26 mouse cellular contexts compared by ENCODE assay signal in the genomic region with DNA sequence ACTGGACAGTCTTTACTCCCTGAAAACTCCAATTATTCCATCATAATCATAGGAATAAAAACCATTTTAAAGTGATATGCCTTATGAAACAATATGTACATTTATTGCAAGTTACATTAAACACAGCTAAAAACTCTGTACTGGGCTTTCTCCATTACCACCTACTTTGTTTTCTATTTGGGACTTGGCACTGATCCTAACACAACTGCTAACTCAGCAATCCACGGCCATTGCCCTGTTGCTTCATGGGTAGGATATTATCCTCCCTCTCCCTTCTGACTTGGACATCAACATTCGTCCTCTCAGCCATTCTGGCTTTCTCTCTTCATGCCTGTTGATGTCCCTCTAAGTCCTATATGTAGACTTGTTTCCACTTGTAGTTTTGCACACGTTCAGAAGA. TPM values are rescaled to one million over a fixed set of nuclear protein-coding genes. Genes with fewer than 3 reads are reported as not detected.
A peak's percentile ranks its signal among the peaks of the same experiment; 100 is the strongest.
DNase-seq lines count a peak whose midpoint lies in the region; ATAC-seq and TF ChIP-seq lines count a peak whose summit lies in the region.
"Had no signal": no experiment of that assay in that cellular context is flagged by ENCODE, and none has a peak within 500 bp of the region (broad histone marks: within the 10 kb centered on the region; RNA-seq: fewer than 3 reads in every experiment).

No protein-coding gene starts in this region.

- H3K27me3 ChIP-seq in liver, adult 2 months (ENCODE audit: control insufficient read depth, insufficient read depth, low read length) = no peaks in the 10 kb centered on the region
- H3K27me3 ChIP-seq in liver, embryonic 12.5 days (replicated peaks) = no peaks in the 10 kb centered on the region
- H3K27me3 ChIP-seq in lung, embryonic 14.5 days (ENCODE audit: insufficient read depth, low read length) = no peaks in the 10 kb centered on the region
- H3K27me3 ChIP-seq in CH12.LX (replicated peaks) = no peaks in the 10 kb centered on the region
- H3K27me3 ChIP-seq: embryonic facial prominence, embryonic 12.5 days; forebrain, embryonic 13.5 days; forebrain, embryonic 15.5 days had no signal

- in situ Hi-C loops in CH12.LX (cut with MboI; ENCODE audit: low pct_ligation_motif_present, low pct_unique_long_range_greater_than_20kb, low sequenced_read_pairs) = loop anchor here (25.0 kb wide), 1 partner anchor 461 kb away; a partner anchor contains a TSS
- in situ Hi-C loops in ES-E14 (cut with MboI; ENCODE audit: low sequenced_read_pairs in 2 of 2, unreplicated experiment in 2 of 2) = loop anchor here in 1 of 2 experiments (25.0 kb wide), 1 partner anchor 486 kb away; no protein-coding TSS in a partner anchor

- TF ChIP-seq EP300 in CH12.LX (IDR thresholded peaks at IDR 0.05; ENCODE audit: low read length) = no peak

- no peak for TF ChIP-seq RAD21 in CH12.LX (IDR thresholded peaks at IDR 0.05; ENCODE audit: low read depth, low read length)

- TF ChIP-seq POLR2A in liver, adult 2 months (IDR thresholded peaks at IDR 0.05; ENCODE audit: extremely low read depth, insufficient read depth, low read length) = no peak
- no peak for TF ChIP-seq POLR2A in CH12.LX (IDR thresholded peaks at IDR 0.05; ENCODE audit: low read depth, low read length)

- no peaks in the 10 kb centered on the region for H3K79me2 ChIP-seq in liver, adult 2 months (ENCODE audit: control insufficient read depth, insufficient read depth, low read length)
- no peaks in the 10 kb centered on the region for H3K79me2 ChIP-seq in CH12.LX (replicated peaks; ENCODE audit: control insufficient read depth, extremely low read depth, insufficient read depth, poor library complexity, severe bottlenecking)

- peaks cover 21% of the 10 kb centered on the region for H3K4me1 ChIP-seq in liver, adult 2 months (ENCODE audit: control insufficient read depth, insufficient read depth, low read length)
- no peaks in the 10 kb centered on the region for H3K4me1 ChIP-seq in liver, embryonic 12.5 days
- no peaks in the 10 kb centered on the region for H3K4me1 ChIP-seq in lung, embryonic 14.5 days (ENCODE audit: insufficient read depth)
- H3K4me1 ChIP-seq in CH12.LX (ENCODE audit: control insufficient read depth in 1 of 2, insufficient read depth in 2 of 2) = no peaks in the 10 kb centered on the region
- H3K4me1 ChIP-seq in ES-E14 (ENCODE audit: control insufficient read depth in 2 of 2, insufficient read depth in 2 of 2, low read length in 2 of 2, poor library complexity in 1 of 2) = no peaks in the 10 kb centered on the region
- H3K4me1 ChIP-seq: embryonic facial prominence, embryonic 10.5 days; embryonic facial prominence, embryonic 12.5 days; forebrain, embryonic 13.5 days; forebrain, embryonic 15.5 days had no signal

- no peak overlapping the region for H3K4me2 ChIP-seq in liver, embryonic 12.5 days
- no peak overlapping the region for H3K4me2 ChIP-seq in lung, embryonic 14.5 days
- H3K4me2 ChIP-seq in CH12.LX (ENCODE audit: insufficient read depth, low read depth, poor library complexity, severe bottlenecking) = no peak overlapping the region
- H3K4me2 ChIP-seq: embryonic facial prominence, embryonic 12.5 days; forebrain, embryonic 13.5 days; forebrain, embryonic 15.5 days had no signal

- H3K9ac ChIP-seq in liver, adult 2 months (ENCODE audit: low read depth, low read length) = no peak overlapping the region
- no peak overlapping the region for H3K9ac ChIP-seq in liver, embryonic 12.5 days
- no peak overlapping the region for H3K9ac ChIP-seq in lung, embryonic 14.5 days
- no peak overlapping the region for H3K9ac ChIP-seq in CH12.LX (ENCODE audit: insufficient read depth, low read depth)
- H3K9ac ChIP-seq in ES-E14 (ENCODE audit: insufficient read depth, low read depth, low read length, poor library complexity, severe bottlenecking) = no peak overlapping the region
- H3K9ac ChIP-seq: embryonic facial prominence, embryonic 12.5 days; forebrain, embryonic 13.5 days; forebrain, embryonic 15.5 days; forebrain, postnatal 0 days had no signal

- ATAC-seq in liver, embryonic 12.5 days = no peak
- no peak for ATAC-seq in lung, embryonic 14.5 days (ENCODE audit: insufficient read depth)
- ATAC-seq: forebrain, embryonic 13.5 days; forebrain, embryonic 15.5 days; forebrain, postnatal 0 days had no signal

- DNase-seq in liver, adult 2 months (ENCODE audit: extremely low read depth, low read depth, low spot score) = peak; percentile 89
- peak; percentile 51 for DNase-seq in lung, embryonic 14.5 days
- DNase-seq in lung, postnatal 25 days (ENCODE audit: low spot score) = no peak
- DNase-seq in CH12.LX (ENCODE audit: extremely low read depth) (no peak), ES-E14 (ENCODE audit: low read depth, low spot score) (no peak)
- no peak for DNase-seq in ovary, postnatal 36 days (ENCODE audit: low spot score)
- DNase-seq: adrenal gland, adult 2 months; adrenal gland, postnatal 10 days; adrenal gland, postnatal 25 days; cerebellum, adult 11 months; cerebellum, adult 18-20 months; cerebellum, adult 8-10 months; cerebellum, adult 9-11 months; cerebellum, postnatal 25 days; forebrain, postnatal 0 days had no signal

- no peak overlapping the region for H3K4me3 ChIP-seq in liver, adult 2 months (ENCODE audit: insufficient read depth, low read depth, low read length)
- H3K4me3 ChIP-seq in liver, embryonic 12.5 days = no peak overlapping the region
- no peak overlapping the region for H3K4me3 ChIP-seq in lung, embryonic 14.5 days (ENCODE audit: low read depth, low read length)
- H3K4me3 ChIP-seq in CH12.LX (replicated peaks in 1 of 3; ENCODE audit: low read depth in 2 of 3, low read length in 2 of 3, poor library complexity in 1 of 3) = no peak overlapping the region
- no peak overlapping the region for H3K4me3 ChIP-seq in ES-E14 (ENCODE audit: insufficient read depth in 1 of 2, low read depth in 1 of 2, low read length in 2 of 2, poor library complexity in 1 of 2, severe bottlenecking in 1 of 2)
- H3K4me3 ChIP-seq: embryonic facial prominence, embryonic 10.5 days; embryonic facial prominence, embryonic 12.5 days; forebrain, embryonic 13.5 days; forebrain, embryonic 15.5 days had no signal

- 11% methylated on average over 3 of the region's 3 CpGs for WGBS in liver, adult 2 months
- WGBS in liver, embryonic 12.5 days (ENCODE audit: insufficient replicate concordance) = 54% methylated on average over 3 of the region's 3 CpGs
- WGBS in lung, embryonic 14.5 days = 54% methylated on average over 3 of the region's 3 CpGs

- dilution Hi-C loops in CH12.LX (cut with MboI; ENCODE audit: extremely low pct_ligation_motif_present, extremely low pct_unique_long_range_greater_than_20kb, low sequenced_read_pairs) = no loop called here

- H3K9me3 ChIP-seq in liver, embryonic 12.5 days (replicated peaks) = no peaks in the 10 kb centered on the region
- H3K9me3 ChIP-seq in lung, embryonic 14.5 days (ENCODE audit: low read depth, low read length) = no peaks in the 10 kb centered on the region
- no peaks in the 10 kb centered on the region for H3K9me3 ChIP-seq in CH12.LX (replicated peaks; ENCODE audit: low read length)
- no peaks in the 10 kb centered on the region for H3K9me3 ChIP-seq in ES-E14 (ENCODE audit: control insufficient read depth, insufficient read depth, low read depth, low read length)
- H3K9me3 ChIP-seq: embryonic facial prominence, embryonic 10.5 days; embryonic facial prominence, embryonic 12.5 days; forebrain, embryonic 13.5 days; forebrain, embryonic 15.5 days had no signal

- no peak for TF ChIP-seq CTCF in liver, adult 2 months (IDR thresholded peaks at IDR 0.05; ENCODE audit: low read depth, low read length)
- TF ChIP-seq CTCF in lung, embryonic 14.5 days (IDR thresholded peaks at IDR 0.05; ENCODE audit: low read depth) = no peak
- no peak for TF ChIP-seq CTCF in CH12.LX (conservative IDR thresholded peaks at IDR 0.05 in 1 of 2, IDR thresholded peaks at IDR 0.05 in 1 of 2; ENCODE audit: low read depth in 2 of 2, low read length in 2 of 2)

- peak overlapping the region; percentile 44; the same call in 1 of the 2 replicates for H3K27ac ChIP-seq in liver, adult 2 months (replicated peaks; ENCODE audit: insufficient read depth, low read depth, low read length)
- H3K27ac ChIP-seq in liver, embryonic 12.5 days = no peak overlapping the region
- no peak overlapping the region for H3K27ac ChIP-seq in lung, embryonic 14.5 days (ENCODE audit: low read depth)
- H3K27ac ChIP-seq in CH12.LX (ENCODE audit: insufficient read depth, low read depth) (no peak overlapping the region), ES-E14 (ENCODE audit: insufficient read depth, low read depth, low read length, poor library complexity, severe bottlenecking) (no peak overlapping the region)
- H3K27ac ChIP-seq: embryonic facial prominence, embryonic 10.5 days; embryonic facial prominence, embryonic 12.5 days; forebrain, embryonic 13.5 days; forebrain, embryonic 15.5 days had no signal

- H3K36me3 ChIP-seq in liver, adult 2 months (ENCODE audit: control insufficient read depth, insufficient read depth, low read length) = peaks cover 17% of the 10 kb centered on the region
- H3K36me3 ChIP-seq in liver, embryonic 12.5 days = no peaks in the 10 kb centered on the region
- no peaks in the 10 kb centered on the region for H3K36me3 ChIP-seq in lung, embryonic 14.5 days (ENCODE audit: insufficient read depth)
- no peaks in the 10 kb centered on the region for H3K36me3 ChIP-seq in CH12.LX (replicated peaks in 1 of 2; ENCODE audit: control insufficient read depth in 1 of 2, insufficient read depth in 1 of 2, low read length in 1 of 2)
- no peaks in the 10 kb centered on the region for H3K36me3 ChIP-seq in ES-E14 (ENCODE audit: control insufficient read depth, insufficient read depth, low read length, poor library complexity, severe bottlenecking)
- H3K36me3 ChIP-seq: embryonic facial prominence, embryonic 10.5 days; embryonic facial prominence, embryonic 12.5 days; forebrain, embryonic 15.5 days had no signal

RNA-seq across cellular contexts. Expression of a gene that starts 12.6 kb away (rescaled TPM):
- 32.8 and 38.1 TPM in 2 replicates for total RNA-seq in liver, adult 2 months (2014; rRNA removed)
- 34.5 and 39.7 TPM in 2 replicates for polyA plus RNA-seq in liver, adult 2 months (2012; rRNA removed)
- polyA plus RNA-seq in liver, embryonic 12.5 days (2016; fragmentation: Nextera tagmentation; extraction: Ambion mirVana) = 0.72 and 0.79 TPM in 2 replicates
- not detected in 2 replicates for polyA plus RNA-seq in lung, embryonic 14.5 days (2014; fragmentation: Nextera tagmentation; extraction: Ambion mirVana)
- total RNA-seq in CH12.LX (2012; rRNA removed) = not detected in 2 replicates
- not detected in 2 replicates for total RNA-seq in CH12.LX (2014; rRNA removed)
- polyA plus RNA-seq in CH12.LX (2012; ENCODE audit: insufficient read length, low read depth) = not detected in 2 replicates
- not detected in 2 replicates for total RNA-seq in ES-E14 (2012; rRNA removed)
- total RNA-seq: MEL had no signal
- polyA plus RNA-seq: adrenal gland, adult 2 months; brain, embryonic 14.5 days; C2C12; cortical plate, adult 2 months; embryonic facial prominence, embryonic 10.5 days; embryonic facial prominence, embryonic 12.5 days; forebrain, embryonic 11.5 days; forebrain, embryonic 13.5 days; forebrain, embryonic 15.5 days; forebrain, postnatal 0 days had no signal

RNA-seq across cellular contexts. Expression of a gene that starts 19.8 kb away (rescaled TPM):
- total RNA-seq in liver, adult 2 months (2014; rRNA removed) = 175 and 208 TPM in 2 replicates
- polyA plus RNA-seq in liver, adult 2 months (2012; rRNA removed) = 144 and 189 TPM in 2 replicates
- 0.35 and 0.43 TPM in 2 replicates for polyA plus RNA-seq in liver, embryonic 12.5 days (2016; fragmentation: Nextera tagmentation; extraction: Ambion mirVana)
- 0.08 TPM in 1 of 2 replicates, not detected in the other for polyA plus RNA-seq in lung, embryonic 14.5 days (2014; fragmentation: Nextera tagmentation; extraction: Ambion mirVana)
- total RNA-seq in CH12.LX (2012; rRNA removed) (0.04 TPM in 1 of 2 replicates, not detected in the other), CH12.LX (2014; rRNA removed) (not detected in 2 replicates), ES-E14 (2012; rRNA removed) (not detected in 2 replicates)
- polyA plus RNA-seq in CH12.LX (2012; ENCODE audit: insufficient read length, low read depth) = not detected in 2 replicates
- total RNA-seq: adrenal gland, postnatal 25 days; forebrain, postnatal 0 days; MEL had no signal
- polyA plus RNA-seq: brain, embryonic 14.5 days; C2C12; cortical plate, adult 2 months; embryonic facial prominence, embryonic 10.5 days; embryonic facial prominence, embryonic 12.5 days; embryonic facial prominence, embryonic 14.5 days; forebrain, embryonic 11.5 days; forebrain, embryonic 13.5 days; forebrain, embryonic 15.5 days; forebrain, postnatal 0 days had no signal

RNA-seq across cellular contexts. Expression of a gene that starts 40.9 kb away (rescaled TPM):
- total RNA-seq in liver, adult 2 months (2014; rRNA removed) = 13.3 and 20.1 TPM in 2 replicates
- 12.9 and 14.5 TPM in 2 replicates for polyA plus RNA-seq in liver, adult 2 months (2012; rRNA removed)
- not detected in 2 replicates for polyA plus RNA-seq in liver, embryonic 12.5 days (2016; fragmentation: Nextera tagmentation; extraction: Ambion mirVana)
- not detected in 2 replicates for polyA plus RNA-seq in lung, embryonic 14.5 days (2014; fragmentation: Nextera tagmentation; extraction: Ambion mirVana)
- total RNA-seq in CH12.LX (2012; rRNA removed) (not detected in 2 replicates), CH12.LX (2014; rRNA removed) (not detected in 2 replicates), ES-E14 (2012; rRNA removed) (not detected in 2 replicates)
- not detected in 2 replicates for polyA plus RNA-seq in CH12.LX (2012; ENCODE audit: insufficient read length, low read depth)
- total RNA-seq: adrenal gland, postnatal 25 days; forebrain, postnatal 0 days; MEL had no signal
- polyA plus RNA-seq: adrenal gland, adult 2 months; brain, embryonic 14.5 days; C2C12; cortical plate, adult 2 months; embryonic facial prominence, embryonic 10.5 days; embryonic facial prominence, embryonic 12.5 days; embryonic facial prominence, embryonic 14.5 days; forebrain, embryonic 11.5 days; forebrain, embryonic 13.5 days; forebrain, embryonic 15.5 days; forebrain, postnatal 0 days had no signal

RNA-seq across cellular contexts. Expression of a gene that starts 56.9 kb away (rescaled TPM):
- not detected in 2 replicates for total RNA-seq in liver, adult 2 months (2014; rRNA removed)
- polyA plus RNA-seq in liver, adult 2 months (2012; rRNA removed) = not detected in 2 replicates
- polyA plus RNA-seq in liver, embryonic 12.5 days (2016; fragmentation: Nextera tagmentation; extraction: Ambion mirVana) = not detected in 2 replicates
- polyA plus RNA-seq in lung, embryonic 14.5 days (2014; fragmentation: Nextera tagmentation; extraction: Ambion mirVana) = 0.12 TPM in 1 of 2 replicates, not detected in the other
- total RNA-seq in CH12.LX (2012; rRNA removed) = not detected in 2 replicates
- not detected in 2 replicates for total RNA-seq in CH12.LX (2014; rRNA removed)
- 0.11 TPM in 1 of 2 replicates, not detected in the other for polyA plus RNA-seq in CH12.LX (2012; ENCODE audit: insufficient read length, low read depth)
- 0.21 and 0.40 TPM in 2 replicates for total RNA-seq in ES-E14 (2012; rRNA removed)
- total RNA-seq: adrenal gland, postnatal 10 days; forebrain, postnatal 0 days; MEL had no signal
- polyA plus RNA-seq: adrenal gland, adult 2 months; brain, embryonic 14.5 days; forebrain, embryonic 11.5 days; forebrain, postnatal 0 days had no signal

Comparison
In these comparisons a context has a peak if more than half of its experiments do, and no peak if none do; other contexts are left out.
1. DNase-seq: peak in liver, adult 2 months (single experiment) and lung, embryonic 14.5 days (single experiment); none in lung, postnatal 25 days (single experiment), CH12.LX (single experiment), ES-E14 (single experiment) and ovary, postnatal 36 days (single experiment).
2. RNA of a gene that starts 12.6 kb away (polyA plus RNA-seq): 34.5 to 39.7 TPM in liver, adult 2 months; 0.72 to 0.79 TPM in liver, embryonic 12.5 days, not detected in lung, embryonic 14.5 days and not detected in CH12.LX; every median in the first group is over 10 times any median in the second.
3. RNA of a gene that starts 19.8 kb away (polyA plus RNA-seq): 144 to 189 TPM in liver, adult 2 months; 0.35 to 0.43 TPM in liver, embryonic 12.5 days, 0.08 TPM in lung, embryonic 14.5 days and not detected in CH12.LX; every median in the first group is over 100 times any median in the second.
4. RNA of a gene that starts 40.9 kb away (polyA plus RNA-seq): 12.9 to 14.5 TPM in liver, adult 2 months; not detected in liver, embryonic 12.5 days, not detected in lung, embryonic 14.5 days and not detected in CH12.LX; every median in the first group is over 10 times any median in the second.